Comparison of ENCODE assay signal across 28 mouse cellular contexts in the genomic region with DNA sequence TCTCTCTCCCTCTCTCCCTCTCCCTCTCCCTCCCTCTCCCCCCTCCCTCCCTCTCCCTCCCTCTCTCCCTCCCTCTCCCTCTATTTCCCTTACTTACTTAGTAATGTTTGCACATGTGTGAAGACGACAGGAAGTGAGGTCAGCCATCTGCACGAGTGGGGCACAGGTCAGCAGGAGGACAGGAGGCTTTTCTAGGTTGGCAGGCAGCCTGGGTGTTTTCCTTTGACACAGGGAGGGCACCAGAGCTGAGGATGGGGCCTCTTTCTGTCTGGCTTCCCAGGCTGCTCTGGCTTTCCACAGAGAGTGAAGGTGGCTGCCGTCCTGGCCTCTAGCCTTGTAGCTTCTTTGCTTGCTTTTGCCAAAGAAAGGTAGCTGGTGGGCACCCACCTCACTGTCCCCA. TPM values are rescaled to one million over a fixed set of nuclear protein-coding genes. Genes with fewer than 3 reads are reported as not detected.
DNase-seq lines count a peak whose midpoint lies in the region; ATAC-seq and TF ChIP-seq lines count a peak whose summit lies in the region.
"Had no signal": no experiment of that assay in that cellular context is flagged by ENCODE, and none has a peak within 500 bp of the region (broad histone marks: within the 10 kb centered on the region; RNA-seq: fewer than 3 reads in every experiment).

No protein-coding gene starts in this region.

- WGBS in kidney, adult 2 months, result 34% methylated on average over 3 of the region's 3 CpGs
- 64% methylated on average over 3 of the region's 3 CpGs for WGBS in limb, embryonic 15.5 days
- WGBS in limb, embryonic 10.5 days, result 67% methylated on average over 3 of the region's 3 CpGs
- 52% methylated on average over 3 of the region's 3 CpGs for WGBS in liver, postnatal 0 days (ENCODE audit: insufficient replicate concordance)

- H3K27ac ChIP-seq in kidney, adult 2 months (ENCODE audit: insufficient read depth, low read depth, low read length), result no peak overlapping the region
- H3K27ac ChIP-seq in limb, embryonic 15.5 days, result no peak overlapping the region
- H3K27ac ChIP-seq in limb, embryonic 10.5 days, result no peak overlapping the region
- H3K27ac ChIP-seq in liver, postnatal 0 days (ENCODE audit: low read depth), result no peak overlapping the region
- H3K27ac ChIP-seq: embryonic facial prominence, embryonic 13.5 days; embryonic facial prominence, embryonic 15.5 days; forebrain, embryonic 10.5 days; forebrain, embryonic 12.5 days had no signal

- H3K27me3 ChIP-seq in kidney, adult 2 months (replicated peaks; ENCODE audit: control insufficient read depth, insufficient read depth, low read length), result no peaks in the 10 kb centered on the region
- peaks cover 2% of the 10 kb centered on the region; the same call in 1 of the 2 replicates for H3K27me3 ChIP-seq in limb, embryonic 15.5 days
- H3K27me3 ChIP-seq in limb, embryonic 10.5 days (ENCODE audit: low read depth, poor library complexity, severe bottlenecking), result peaks cover 16% of the 10 kb centered on the region; the same call in 1 of the 2 replicates
- H3K27me3 ChIP-seq in liver, postnatal 0 days (ENCODE audit: insufficient read depth, low read length), result no peaks in the 10 kb centered on the region
- H3K27me3 ChIP-seq: CH12.LX; embryonic facial prominence, embryonic 13.5 days; embryonic facial prominence, embryonic 15.5 days had no signal

- no peak for TF ChIP-seq EP300 in liver, postnatal 0 days (IDR thresholded peaks at IDR 0.05; ENCODE audit: low read depth)

- no peak overlapping the region for H3K4me2 ChIP-seq in limb, embryonic 15.5 days
- H3K4me2 ChIP-seq in liver, postnatal 0 days (ENCODE audit: low read depth, low read length), result no peak overlapping the region
- H3K4me2 ChIP-seq: embryonic facial prominence, embryonic 13.5 days; embryonic facial prominence, embryonic 15.5 days; forebrain, embryonic 12.5 days had no signal

- no peaks in the 10 kb centered on the region for H3K9me3 ChIP-seq in limb, embryonic 15.5 days
- no peaks in the 10 kb centered on the region for H3K9me3 ChIP-seq in limb, embryonic 10.5 days (replicated peaks)
- H3K9me3 ChIP-seq in liver, postnatal 0 days (ENCODE audit: low read length), result no peaks in the 10 kb centered on the region
- H3K9me3 ChIP-seq: embryonic facial prominence, embryonic 13.5 days; embryonic facial prominence, embryonic 15.5 days; forebrain, embryonic 10.5 days; forebrain, embryonic 12.5 days; G1E had no signal

- no peak for TF ChIP-seq CTCF in kidney, adult 2 months (conservative IDR thresholded peaks at IDR 0.05; ENCODE audit: insufficient read depth, insufficient read length, low read depth, low read length)
- TF ChIP-seq CTCF in liver, postnatal 0 days (IDR thresholded peaks at IDR 0.05; ENCODE audit: low read depth), result no peak

- peaks cover 8% of the 10 kb centered on the region; the same call in 1 of the 2 replicates for H3K4me1 ChIP-seq in kidney, adult 2 months (ENCODE audit: control insufficient read depth, insufficient read depth, low read length)
- peaks cover 9% of the 10 kb centered on the region for H3K4me1 ChIP-seq in limb, embryonic 15.5 days
- H3K4me1 ChIP-seq in limb, embryonic 10.5 days, result peaks cover 11% of the 10 kb centered on the region
- H3K4me1 ChIP-seq in liver, postnatal 0 days (ENCODE audit: insufficient read depth), result peaks cover 10% of the 10 kb centered on the region

- no peak for ATAC-seq in limb, embryonic 15.5 days (ENCODE audit: insufficient number of reproducible peaks, low FRiP score, low TSS enrichment, low read depth)
- peak; percentile 35 for ATAC-seq in liver, postnatal 0 days
- ATAC-seq: CD4-positive, CD25-positive, alpha-beta regulatory T cell, adult 4 months; forebrain, embryonic 14.5 days had no signal

- TF ChIP-seq POLR2A in kidney, adult 2 months (IDR thresholded peaks at IDR 0.05; ENCODE audit: low read depth, low read length), result no peak

- H3K4me3 ChIP-seq in kidney, adult 2 months (ENCODE audit: insufficient read depth, low read depth, low read length), result no peak overlapping the region
- no peak overlapping the region for H3K4me3 ChIP-seq in limb, embryonic 15.5 days
- no peak overlapping the region for H3K4me3 ChIP-seq in limb, embryonic 10.5 days
- no peak overlapping the region for H3K4me3 ChIP-seq in liver, postnatal 0 days (ENCODE audit: low read depth, low read length)
- H3K4me3 ChIP-seq: embryonic facial prominence, embryonic 13.5 days; embryonic facial prominence, embryonic 15.5 days; erythroblast, embryonic 14.5 days; forebrain, embryonic 10.5 days; forebrain, embryonic 12.5 days had no signal

- 0 out of 2 replicates have a peak overlapping the region, but pooled peaks have one; percentile 8 for H3K9ac ChIP-seq in limb, embryonic 15.5 days
- H3K9ac ChIP-seq in liver, postnatal 0 days (replicated peaks), result no peak overlapping the region
- H3K9ac ChIP-seq: embryonic facial prominence, embryonic 13.5 days; embryonic facial prominence, embryonic 15.5 days; forebrain, embryonic 12.5 days had no signal

- peak; percentile 4 for DNase-seq in kidney, adult 11 months
- no peak for DNase-seq in kidney, adult 2 months
- DNase-seq in limb, embryonic 10.5 days (ENCODE audit: low spot score), result no peak
- no peak for DNase-seq in liver, postnatal 0 days
- DNase-seq in liver (no peak), MN1 (ENCODE audit: low spot score) (peak; percentile 60)
- DNase-seq: adrenal gland, adult 2 months; adrenal gland, postnatal 10 days; adrenal gland, postnatal 25 days; B cell, adult 2 months; cerebellum, adult 11 months; cerebellum, adult 18-20 months; cerebellum, adult 8-10 months; cerebellum, adult 9-11 months; cerebellum, postnatal 14 days; cerebellum, postnatal 36 days; embryo, embryonic 11 days had no signal

- H3K36me3 ChIP-seq in kidney, adult 2 months (ENCODE audit: control insufficient read depth, insufficient read depth, low read length), result peaks cover 2% of the 10 kb centered on the region
- peaks cover 51% of the 10 kb centered on the region for H3K36me3 ChIP-seq in limb, embryonic 15.5 days
- peaks cover 67% of the 10 kb centered on the region for H3K36me3 ChIP-seq in limb, embryonic 10.5 days
- peaks cover 34% of the 10 kb centered on the region for H3K36me3 ChIP-seq in liver, postnatal 0 days (replicated peaks; ENCODE audit: insufficient read depth, low read length)

RNA-seq across cellular contexts. Expression of a gene that starts 5.6 kb away (rescaled TPM):
- polyA plus RNA-seq in kidney, adult 2 months (2012; rRNA removed), result 31.3 and 31.8 TPM in 2 replicates
- polyA plus RNA-seq in limb, embryonic 15.5 days (2015; fragmentation: Nextera tagmentation; extraction: Ambion mirVana), result 16.8 and 17.7 TPM in 2 replicates
- 20.7 and 21.9 TPM in 2 replicates for polyA plus RNA-seq in limb, embryonic 10.5 days (2016; fragmentation: Nextera tagmentation; extraction: Ambion mirVana)
- 17.5 and 20.0 TPM in 2 replicates for polyA plus RNA-seq in liver, postnatal 0 days (2015; fragmentation: Nextera tagmentation; extraction: Ambion mirVana)

RNA-seq across cellular contexts. Expression of a gene that starts 14.1 kb away (rescaled TPM):
- polyA plus RNA-seq in kidney, adult 2 months (2012; rRNA removed), result 39.6 and 40.1 TPM in 2 replicates
- 1.7 and 2.2 TPM in 2 replicates for polyA plus RNA-seq in limb, embryonic 15.5 days (2015; fragmentation: Nextera tagmentation; extraction: Ambion mirVana)
- polyA plus RNA-seq in limb, embryonic 10.5 days (2016; fragmentation: Nextera tagmentation; extraction: Ambion mirVana), result 0.55 and 0.60 TPM in 2 replicates
- polyA plus RNA-seq in liver, postnatal 0 days (2015; fragmentation: Nextera tagmentation; extraction: Ambion mirVana), result 5.5 and 6.1 TPM in 2 replicates

RNA-seq across cellular contexts. Expression of a gene that starts 43.7 kb away (rescaled TPM):
- not detected in 2 replicates for polyA plus RNA-seq in kidney, adult 2 months (2012; rRNA removed)
- polyA plus RNA-seq in limb, embryonic 15.5 days (2015; fragmentation: Nextera tagmentation; extraction: Ambion mirVana), result 0.09 and 0.12 TPM in 2 replicates
- not detected in 2 replicates for polyA plus RNA-seq in limb, embryonic 10.5 days (2016; fragmentation: Nextera tagmentation; extraction: Ambion mirVana)
- polyA plus RNA-seq in liver, postnatal 0 days (2015; fragmentation: Nextera tagmentation; extraction: Ambion mirVana), result not detected in 2 replicates
- polyA plus RNA-seq: CD4-positive, CD25-positive, alpha-beta regulatory T cell, adult 4 months; embryonic facial prominence, embryonic 11.5 days; erythroblast, embryonic 14.5 days; forebrain, embryonic 10.5 days; G1E had no signal

Comparison
In these comparisons a context has a peak if more than half of its experiments do, and no peak if none do; other contexts are left out.
1. DNase-seq: peak in kidney, adult 11 months (single experiment) and MN1 (single experiment); none in kidney, adult 2 months (single experiment), limb, embryonic 10.5 days (single experiment), liver, postnatal 0 days (single experiment) and liver (single experiment).